In genomic region chr4:142139729-142140128, GRCm38 (mm10) we compare ENCODE assay signal across 23 mouse cellular contexts. TPM values are rescaled to one million over a fixed set of nuclear protein-coding genes. Genes with fewer than 3 reads are reported as not detected.
DNase-seq lines count a peak whose midpoint lies in the region; ATAC-seq and TF ChIP-seq lines count a peak whose summit lies in the region.
"Had no signal": no experiment of that assay in that cellular context is flagged by ENCODE, and none has a peak within 500 bp of the region (broad histone marks: within the 10 kb centered on the region; RNA-seq: fewer than 3 reads in every experiment).

No protein-coding gene starts in this region.

- peak overlapping the region; percentile 43; the same call in 1 of the 2 replicates for H3K27ac ChIP-seq in hindbrain, embryonic 10.5 days
- H3K27ac ChIP-seq in hindbrain, embryonic 12.5 days, result no peak overlapping the region
- no peak overlapping the region for H3K27ac ChIP-seq in CH12.LX (ENCODE audit: insufficient read depth, low read depth)
- H3K27ac ChIP-seq in gastrocnemius, adult 2 months, result no peak overlapping the region
- no peak overlapping the region for H3K27ac ChIP-seq in heart, embryonic 12.5 days (ENCODE audit: poor library complexity, severe bottlenecking)
- H3K27ac ChIP-seq: embryonic facial prominence, embryonic 10.5 days; embryonic facial prominence, embryonic 12.5 days; forebrain, embryonic 13.5 days; forebrain, embryonic 15.5 days had no signal

- H3K9ac ChIP-seq in hindbrain, embryonic 12.5 days, result no peak overlapping the region
- H3K9ac ChIP-seq in CH12.LX (ENCODE audit: insufficient read depth, low read depth), result no peak overlapping the region
- H3K9ac ChIP-seq in heart, embryonic 12.5 days, result no peak overlapping the region
- H3K9ac ChIP-seq: embryonic facial prominence, embryonic 12.5 days; forebrain, embryonic 13.5 days; forebrain, embryonic 15.5 days; forebrain, postnatal 0 days had no signal

- no peak for TF ChIP-seq CTCF in CH12.LX (conservative IDR thresholded peaks at IDR 0.05 in 1 of 2, IDR thresholded peaks at IDR 0.05 in 1 of 2; ENCODE audit: low read depth in 2 of 2, low read length in 2 of 2)
- TF ChIP-seq CTCF in gastrocnemius, adult 2 months (IDR thresholded peaks at IDR 0.05), result no peak

- TF ChIP-seq RAD21 in CH12.LX (IDR thresholded peaks at IDR 0.05; ENCODE audit: low read depth, low read length), result no peak

- intact Hi-C loops in gastrocnemius, adult 2 months (cut with DNase I), result no loop called here

- WGBS in hindbrain, embryonic 10.5 days, result 79% methylated on average over 5 of the region's 5 CpGs
- WGBS in hindbrain, embryonic 12.5 days, result 79% methylated on average over 5 of the region's 5 CpGs
- WGBS in heart, embryonic 12.5 days, result 77% methylated on average over 5 of the region's 5 CpGs

- no peak for TF ChIP-seq POLR2A in CH12.LX (IDR thresholded peaks at IDR 0.05; ENCODE audit: low read depth, low read length)

- TF ChIP-seq EP300 in CH12.LX (IDR thresholded peaks at IDR 0.05; ENCODE audit: low read length), result 0 out of 2 replicates have a peak, but pooled peaks have one; percentile 22

- no peak for DNase-seq in hindbrain, embryonic 10.5 days (ENCODE audit: low spot score)
- no peak for DNase-seq in CH12.LX (ENCODE audit: extremely low read depth)
- no peak for DNase-seq in gastrocnemius, adult 2 months
- DNase-seq: adrenal gland, adult 2 months; adrenal gland, postnatal 10 days; adrenal gland, postnatal 25 days; B cell, adult 2 months; cerebellum, adult 11 months; cerebellum, adult 18-20 months; cerebellum, adult 8-10 months; cerebellum, adult 9-11 months; cerebellum, postnatal 14 days; cerebellum, postnatal 36 days; forebrain, postnatal 0 days had no signal

- H3K4me3 ChIP-seq in hindbrain, embryonic 10.5 days, result no peak overlapping the region
- no peak overlapping the region for H3K4me3 ChIP-seq in hindbrain, embryonic 12.5 days
- H3K4me3 ChIP-seq in CH12.LX (replicated peaks in 1 of 3; ENCODE audit: low read depth in 2 of 3, low read length in 2 of 3, poor library complexity in 1 of 3), result no peak overlapping the region
- H3K4me3 ChIP-seq in gastrocnemius, adult 2 months, result no peak overlapping the region
- no peak overlapping the region for H3K4me3 ChIP-seq in heart, embryonic 12.5 days
- H3K4me3 ChIP-seq: embryonic facial prominence, embryonic 10.5 days; embryonic facial prominence, embryonic 12.5 days; forebrain, embryonic 13.5 days; forebrain, embryonic 15.5 days had no signal

- dilution Hi-C loops in CH12.LX (cut with MboI; ENCODE audit: extremely low pct_ligation_motif_present, extremely low pct_unique_long_range_greater_than_20kb, low sequenced_read_pairs), result no loop called here

- ATAC-seq in hindbrain, embryonic 12.5 days (ENCODE audit: low FRiP score), result no peak
- ATAC-seq in granulocyte monocyte progenitor cell, adult 5-6 weeks (replicated peaks; ENCODE audit: poor library complexity, severe bottlenecking), result peak; percentile 37
- ATAC-seq in heart, embryonic 12.5 days (ENCODE audit: insufficient number of reproducible peaks, low FRiP score), result no peak
- ATAC-seq: CD4-positive, CD25-positive, alpha-beta regulatory T cell, adult 4 months; forebrain, embryonic 13.5 days; forebrain, embryonic 15.5 days; forebrain, postnatal 0 days had no signal

- no peaks in the 10 kb centered on the region for H3K79me2 ChIP-seq in CH12.LX (replicated peaks; ENCODE audit: control insufficient read depth, extremely low read depth, insufficient read depth, poor library complexity, severe bottlenecking)

- peaks cover 22% of the 10 kb centered on the region for H3K36me3 ChIP-seq in hindbrain, embryonic 10.5 days
- H3K36me3 ChIP-seq in hindbrain, embryonic 12.5 days, result peaks cover 16% of the 10 kb centered on the region
- peaks cover 4 to 40% of the 10 kb centered on the region in 2 experiments for H3K36me3 ChIP-seq in CH12.LX (replicated peaks in 1 of 2; ENCODE audit: control insufficient read depth in 1 of 2, insufficient read depth in 1 of 2, low read length in 1 of 2)
- peaks cover 7% of the 10 kb centered on the region; the same call in 1 of the 2 replicates for H3K36me3 ChIP-seq in heart, embryonic 12.5 days
- H3K36me3 ChIP-seq: forebrain, embryonic 15.5 days had no signal

- peaks cover 5% of the 10 kb centered on the region; the same call in 1 of the 2 replicates for H3K27me3 ChIP-seq in hindbrain, embryonic 10.5 days (ENCODE audit: insufficient read depth, poor library complexity, severe bottlenecking)
- no peaks in the 10 kb centered on the region for H3K27me3 ChIP-seq in hindbrain, embryonic 12.5 days
- no peaks in the 10 kb centered on the region for H3K27me3 ChIP-seq in CH12.LX (replicated peaks)
- no peaks in the 10 kb centered on the region for H3K27me3 ChIP-seq in heart, embryonic 12.5 days (replicated peaks)
- H3K27me3 ChIP-seq: embryonic facial prominence, embryonic 12.5 days; forebrain, embryonic 13.5 days; forebrain, embryonic 15.5 days had no signal

- no peaks in the 10 kb centered on the region for H3K9me3 ChIP-seq in hindbrain, embryonic 10.5 days
- H3K9me3 ChIP-seq in hindbrain, embryonic 12.5 days (replicated peaks), result no peaks in the 10 kb centered on the region
- no peaks in the 10 kb centered on the region for H3K9me3 ChIP-seq in CH12.LX (replicated peaks; ENCODE audit: low read length)
- no peaks in the 10 kb centered on the region for H3K9me3 ChIP-seq in heart, embryonic 12.5 days (replicated peaks)
- H3K9me3 ChIP-seq: embryonic facial prominence, embryonic 10.5 days; embryonic facial prominence, embryonic 12.5 days; forebrain, embryonic 13.5 days; forebrain, embryonic 15.5 days had no signal

- peaks cover 27% of the 10 kb centered on the region for H3K4me1 ChIP-seq in hindbrain, embryonic 10.5 days (replicated peaks)
- H3K4me1 ChIP-seq in hindbrain, embryonic 12.5 days, result peaks cover 14% of the 10 kb centered on the region
- peaks cover 24 to 45% of the 10 kb centered on the region in 2 experiments for H3K4me1 ChIP-seq in CH12.LX (ENCODE audit: control insufficient read depth in 1 of 2, insufficient read depth in 2 of 2)
- H3K4me1 ChIP-seq in heart, embryonic 12.5 days (replicated peaks), result peaks cover 3% of the 10 kb centered on the region; the same call in 1 of the 2 replicates
- H3K4me1 ChIP-seq: embryonic facial prominence, embryonic 12.5 days had no signal

- in situ Hi-C loops in CH12.LX (cut with MboI; ENCODE audit: low pct_ligation_motif_present, low pct_unique_long_range_greater_than_20kb, low sequenced_read_pairs), result no loop called here

- H3K4me2 ChIP-seq in hindbrain, embryonic 12.5 days (replicated peaks), result no peak overlapping the region
- H3K4me2 ChIP-seq in CH12.LX (ENCODE audit: insufficient read depth, low read depth, poor library complexity, severe bottlenecking), result no peak overlapping the region
- no peak overlapping the region for H3K4me2 ChIP-seq in heart, embryonic 12.5 days
- H3K4me2 ChIP-seq: embryonic facial prominence, embryonic 12.5 days; forebrain, embryonic 13.5 days; forebrain, embryonic 15.5 days had no signal

TF ChIP-seq in CH12.LX, 34 proteins besides CTCF, POLR2A, EP300 and RAD21:
- TF ChIP-seq JUND (conservative IDR thresholded peaks at IDR 0.05; ENCODE audit: low read depth, low read length) (no peak), CHD1 (IDR thresholded peaks at IDR 0.05; ENCODE audit: low read depth, low read length) (no peak), BHLHE40 (IDR thresholded peaks at IDR 0.05; ENCODE audit: low read depth, low read length) (peak; percentile 15; the same call in 1 of the 2 replicates)

RNA-seq across cellular contexts. Expression of gene Tmem51, which starts 55.6 kb away (rescaled TPM):
- 9.2 and 12.1 TPM in 2 replicates for polyA plus RNA-seq in hindbrain, embryonic 10.5 days (2016; fragmentation: Nextera tagmentation; extraction: Ambion mirVana)
- polyA plus RNA-seq in hindbrain, embryonic 12.5 days (2016; fragmentation: Nextera tagmentation; extraction: Ambion mirVana), result 7.1 and 8.7 TPM in 2 replicates
- total RNA-seq in CH12.LX (2012; rRNA removed) (1.1 and 1.4 TPM in 2 replicates), CH12.LX (2014; rRNA removed) (6.6 and 8.0 TPM in 2 replicates)
- 8.0 and 8.5 TPM in 2 replicates for polyA plus RNA-seq in CH12.LX (2012; ENCODE audit: insufficient read length, low read depth)
- 0.41 TPM in 1 of 2 replicates, not detected in the other for total RNA-seq in granulocyte monocyte progenitor cell, adult 5-6 weeks (2014; fragmentation: Nextera tagmentation)
- total RNA-seq in granulocyte monocyte progenitor cell, adult 5-6 weeks (2017), result 1.1 TPM in 1 of 2 replicates, not detected in the other
- under 1 TPM; 0.66 to 0.75 TPM for total RNA-seq in gastrocnemius, adult 2 months (2021)
- polyA plus RNA-seq in heart, embryonic 12.5 days (2016; fragmentation: Nextera tagmentation; extraction: Ambion mirVana), result 28.3 and 29.6 TPM in 2 replicates
- total RNA-seq: MEL had no signal
